Comparison of ENCODE assay signal across 9 mouse cellular contexts in the genomic region with DNA sequence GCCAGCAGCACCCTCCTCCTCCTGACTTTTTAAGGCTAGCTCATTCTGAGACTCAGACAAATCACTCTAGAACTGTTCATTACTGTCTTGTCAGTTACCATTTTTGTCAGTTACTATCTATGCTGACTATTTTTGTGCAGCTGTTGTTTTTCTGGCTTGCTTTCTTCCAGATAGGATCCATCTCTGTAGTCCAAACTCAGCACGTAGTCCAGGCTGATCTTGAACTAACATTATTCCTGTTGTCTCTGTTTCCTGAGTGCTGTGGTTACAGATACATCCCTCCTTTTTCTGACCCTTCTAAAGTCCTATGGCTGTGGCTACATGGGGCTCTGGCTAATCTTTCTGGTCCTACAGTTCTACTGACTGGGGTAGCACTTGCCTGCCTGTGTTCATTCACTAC. TPM values are rescaled to one million over a fixed set of nuclear protein-coding genes. Genes with fewer than 3 reads are reported as not detected.
A peak's percentile ranks its signal among the peaks of the same experiment; 100 is the strongest.
DNase-seq lines count a peak whose midpoint lies in the region; ATAC-seq and TF ChIP-seq lines count a peak whose summit lies in the region.
"Had no signal": no experiment of that assay in that cellular context is flagged by ENCODE, and none has a peak within 500 bp of the region (broad histone marks: within the 10 kb centered on the region; RNA-seq: fewer than 3 reads in every experiment).

No protein-coding gene starts in this region.

- peaks cover 29% of the 10 kb centered on the region for H3K79me2 ChIP-seq in macrophage (ENCODE audit: inconsistent target)

- H3K9ac ChIP-seq in heart, embryonic 13.5 days: peak overlapping the region; percentile 99

- H3K27me3 ChIP-seq in heart, embryonic 13.5 days (replicated peaks): peaks cover 36% of the 10 kb centered on the region
- H3K27me3 ChIP-seq in G1E (ENCODE audit: insufficient read depth, low read length): peaks cover 10% of the 10 kb centered on the region; the same call in 1 of the 2 replicates
- peaks cover 37% of the 10 kb centered on the region for H3K27me3 ChIP-seq in hindbrain, embryonic 10.5 days (ENCODE audit: insufficient read depth, poor library complexity, severe bottlenecking)

- DNase-seq in heart, postnatal 14 days: no peak
- DNase-seq in G1E (ENCODE audit: low spot score): no peak
- no peak for DNase-seq in hindbrain, embryonic 10.5 days (ENCODE audit: low spot score)
- DNase-seq in natural killer cell, adult 2 months (ENCODE audit: low spot score in 2 of 2): no peak
- DNase-seq in frontal cortex, postnatal 36 days (ENCODE audit: low spot score in 2 of 2): no peak
- DNase-seq: thymus, adult 18-20 months had no signal

- peak overlapping the region; percentile 93 for H3K4me2 ChIP-seq in heart, embryonic 13.5 days

- H3K27ac ChIP-seq in heart, embryonic 13.5 days (replicated peaks): peak overlapping the region; percentile 100
- peak overlapping the region; percentile 100 for H3K27ac ChIP-seq in hindbrain, embryonic 10.5 days
- H3K27ac ChIP-seq in macrophage: peak overlapping the region; percentile 93

- TF ChIP-seq CTCF in G1E (IDR thresholded peaks at IDR 0.05; ENCODE audit: low read depth, low read length): no peak

- intact Hi-C loops in heart, postnatal 14 days (cut with DNase I): no loop called here

- 56% methylated on average over 1 of the region's 1 CpGs for WGBS in heart, embryonic 13.5 days
- 91% methylated on average over 1 of the region's 1 CpGs for WGBS in hindbrain, embryonic 10.5 days
- 100% methylated on average over 1 of the region's 1 CpGs for WGBS in macrophage (ENCODE audit: missing documents)

- no peak for ATAC-seq in heart, embryonic 13.5 days (ENCODE audit: extremely low read depth, insufficient number of reproducible peaks, low FRiP score, low TSS enrichment)
- no peak for ATAC-seq in G1E (ENCODE audit: extremely low read depth, insufficient number of reproducible peaks, low FRiP score, poor library complexity, severe bottlenecking)
- ATAC-seq in erythroid progenitor cell, adult 5-6 weeks (replicated peaks; ENCODE audit: low FRiP score, poor library complexity, severe bottlenecking): no peak

- peaks cover 43% of the 10 kb centered on the region for H3K4me1 ChIP-seq in heart, embryonic 13.5 days
- H3K4me1 ChIP-seq in G1E (ENCODE audit: insufficient read depth, low read depth, low read length): peaks cover 54% of the 10 kb centered on the region
- peaks cover 50% of the 10 kb centered on the region for H3K4me1 ChIP-seq in hindbrain, embryonic 10.5 days (replicated peaks)

- H3K36me3 ChIP-seq in heart, embryonic 13.5 days: peaks cover 24% of the 10 kb centered on the region
- peaks cover 48% of the 10 kb centered on the region for H3K36me3 ChIP-seq in G1E (replicated peaks)
- peaks cover 22% of the 10 kb centered on the region for H3K36me3 ChIP-seq in hindbrain, embryonic 10.5 days
- H3K36me3 ChIP-seq in macrophage (ENCODE audit: inconsistent target): peaks cover 11% of the 10 kb centered on the region; the same call in 1 of the 2 replicates

- H3K9me3 ChIP-seq in heart, embryonic 13.5 days: peaks cover 9% of the 10 kb centered on the region; the same call in 1 of the 2 replicates
- H3K9me3 ChIP-seq in G1E (replicated peaks): peaks cover 15% of the 10 kb centered on the region
- peaks cover 12% of the 10 kb centered on the region for H3K9me3 ChIP-seq in hindbrain, embryonic 10.5 days

- H3K4me3 ChIP-seq in heart, embryonic 13.5 days: peak overlapping the region; percentile 87
- H3K4me3 ChIP-seq in G1E (ENCODE audit: low read depth, low read length) (peak overlapping the region; percentile 85), macrophage (ENCODE audit: inconsistent target) (peak overlapping the region; percentile 55; the same call in 1 of the 2 replicates)
- peak overlapping the region; percentile 79 for H3K4me3 ChIP-seq in hindbrain, embryonic 10.5 days

RNA-seq across cellular contexts. Expression of a gene that starts 1.1 kb away (rescaled TPM):
- polyA plus RNA-seq in heart, embryonic 13.5 days (2015; fragmentation: Nextera tagmentation; extraction: Ambion mirVana): 82.3 and 93.6 TPM in 2 replicates
- 100 to 1,000 TPM; 179 TPM for total RNA-seq in heart, postnatal 14 days (2021)
- 250 and 290 TPM in 2 replicates for total RNA-seq in G1E (2014; fragmentation: Nextera tagmentation)
- total RNA-seq in G1E (2017): 151 and 162 TPM in 2 replicates
- polyA plus RNA-seq in G1E (2012): 150 and 170 TPM in 2 replicates
- 126 and 157 TPM in 2 replicates for polyA plus RNA-seq in hindbrain, embryonic 10.5 days (2016; fragmentation: Nextera tagmentation; extraction: Ambion mirVana)
- total RNA-seq in macrophage (2018; cell fraction: chromatin; rRNA removed): 100 to 1,000 TPM in 11 of 26 experiments, 10 to 100 TPM in 15; 38.9 to 176 (median 83.5) TPM
- total RNA-seq in macrophage (2018; cell fraction: cytosol; rRNA removed): 100 to 1,000 TPM; 106 to 188 (median 131) TPM
- total RNA-seq in macrophage (2018; cell fraction: nucleus; rRNA removed): 100 to 1,000 TPM in 11 of 26 experiments, 10 to 100 TPM in 15; 40.5 to 157 (median 90.5) TPM
- 132 to 209 TPM (median 195 TPM) in 3 replicates for polyA plus RNA-seq in macrophage (2018)
- 70.0 and 96.9 TPM in 2 replicates for total RNA-seq in erythroid progenitor cell, adult 5-6 weeks (2015; ENCODE audit: low replicate concordance)
- total RNA-seq in erythroid progenitor cell, adult 5-6 weeks (2017; ENCODE audit: low replicate concordance): 61.0 and 94.6 TPM in 2 replicates

RNA-seq across cellular contexts. Expression of a gene that starts 4.6 kb away (rescaled TPM):
- polyA plus RNA-seq in heart, embryonic 13.5 days (2015; fragmentation: Nextera tagmentation; extraction: Ambion mirVana): 126 and 138 TPM in 2 replicates
- total RNA-seq in heart, postnatal 14 days (2021): 100 to 1,000 TPM; 129 to 130 TPM
- total RNA-seq in G1E (2014; fragmentation: Nextera tagmentation): 148 and 163 TPM in 2 replicates
- total RNA-seq in G1E (2017): 178 and 188 TPM in 2 replicates
- 141 and 289 TPM in 2 replicates for polyA plus RNA-seq in G1E (2012)
- 113 and 144 TPM in 2 replicates for polyA plus RNA-seq in hindbrain, embryonic 10.5 days (2016; fragmentation: Nextera tagmentation; extraction: Ambion mirVana)
- 10 to 100 TPM; 40.0 to 77.2 (median 51.7) TPM for total RNA-seq in macrophage (2018; cell fraction: chromatin; rRNA removed)
- 100 to 1,000 TPM; 178 to 275 (median 205) TPM for total RNA-seq in macrophage (2018; cell fraction: cytosol; rRNA removed)
- 100 to 1,000 TPM in 4 of 26 experiments, 10 to 100 TPM in 22; 62.8 to 112 (median 86.2) TPM for total RNA-seq in macrophage (2018; cell fraction: nucleus; rRNA removed)
- polyA plus RNA-seq in macrophage (2018): 186 to 358 TPM (median 214 TPM) in 3 replicates
- 116 and 138 TPM in 2 replicates for total RNA-seq in erythroid progenitor cell, adult 5-6 weeks (2015; ENCODE audit: low replicate concordance)
- 125 and 153 TPM in 2 replicates for total RNA-seq in erythroid progenitor cell, adult 5-6 weeks (2017; ENCODE audit: low replicate concordance)

RNA-seq across cellular contexts. Expression of a gene that starts 15.4 kb away (rescaled TPM):
- polyA plus RNA-seq in heart, embryonic 13.5 days (2015; fragmentation: Nextera tagmentation; extraction: Ambion mirVana): 1.7 and 1.9 TPM in 2 replicates
- total RNA-seq in heart, postnatal 14 days (2021): 1 to 10 TPM in 1 of 2 experiments, under 1 TPM in 1; 0.73 to 1.0 TPM
- not detected in 2 replicates for total RNA-seq in G1E (2014; fragmentation: Nextera tagmentation)
- total RNA-seq in G1E (2017): 0.17 and 0.22 TPM in 2 replicates
- polyA plus RNA-seq in G1E (2012): 0.07 and 0.11 TPM in 2 replicates
- 2.8 and 4.4 TPM in 2 replicates for polyA plus RNA-seq in hindbrain, embryonic 10.5 days (2016; fragmentation: Nextera tagmentation; extraction: Ambion mirVana)
- 1 to 10 TPM in 16 of 26 experiments, under 1 TPM in 9, not detected in 1; 0.18 to 7.0 (median 1.9) TPM for total RNA-seq in macrophage (2018; cell fraction: chromatin; rRNA removed)
- total RNA-seq in macrophage (2018; cell fraction: cytosol; rRNA removed): under 1 TPM; 0.08 to 0.71 (median 0.26) TPM
- 1 to 10 TPM in 14 of 26 experiments, under 1 TPM in 11, not detected in 1; 0.21 to 7.7 (median 1.3) TPM for total RNA-seq in macrophage (2018; cell fraction: nucleus; rRNA removed)
- polyA plus RNA-seq in macrophage (2018): 0.28 to 0.98 TPM (median 0.39 TPM) in 3 replicates
- not detected in 2 replicates for total RNA-seq in erythroid progenitor cell, adult 5-6 weeks (2015; ENCODE audit: low replicate concordance)
- total RNA-seq in erythroid progenitor cell, adult 5-6 weeks (2017; ENCODE audit: low replicate concordance): not detected in 2 replicates

RNA-seq across cellular contexts. Expression of a gene that starts 29.3 kb away (rescaled TPM):
- polyA plus RNA-seq in heart, embryonic 13.5 days (2015; fragmentation: Nextera tagmentation; extraction: Ambion mirVana): 15.1 and 16.9 TPM in 2 replicates
- 1 to 10 TPM; 8.4 to 9.2 TPM for total RNA-seq in heart, postnatal 14 days (2021)
- total RNA-seq in G1E (2014; fragmentation: Nextera tagmentation) (9.6 and 12.6 TPM in 2 replicates), G1E (2017) (8.7 and 9.0 TPM in 2 replicates)
- polyA plus RNA-seq in G1E (2012) (99.1 and 126 TPM in 2 replicates), macrophage (2018) (7.4 to 11.7 TPM (median 11.4 TPM) in 3 replicates)
- polyA plus RNA-seq in hindbrain, embryonic 10.5 days (2016; fragmentation: Nextera tagmentation; extraction: Ambion mirVana): 31.3 and 34.4 TPM in 2 replicates
- total RNA-seq in macrophage (2018; cell fraction: chromatin; rRNA removed): 10 to 100 TPM in 3 of 26 experiments, 1 to 10 TPM in 21, under 1 TPM in 2; 0.43 to 13.6 (median 4.0) TPM
- total RNA-seq in macrophage (2018; cell fraction: cytosol; rRNA removed): 10 to 100 TPM in 14 of 26 experiments, 1 to 10 TPM in 12; 2.3 to 14.9 (median 10.7) TPM
- 10 to 100 TPM in 7 of 26 experiments, 1 to 10 TPM in 19; 1.3 to 16.1 (median 5.9) TPM for total RNA-seq in macrophage (2018; cell fraction: nucleus; rRNA removed)
- 4.0 and 10.1 TPM in 2 replicates for total RNA-seq in erythroid progenitor cell, adult 5-6 weeks (2015; ENCODE audit: low replicate concordance)
- total RNA-seq in erythroid progenitor cell, adult 5-6 weeks (2017; ENCODE audit: low replicate concordance): 6.7 and 7.6 TPM in 2 replicates

RNA-seq across cellular contexts. Expression of a gene that starts 40.3 kb away (rescaled TPM):
- 155 and 165 TPM in 2 replicates for polyA plus RNA-seq in heart, embryonic 13.5 days (2015; fragmentation: Nextera tagmentation; extraction: Ambion mirVana)
- total RNA-seq in heart, postnatal 14 days (2021): 100 to 1,000 TPM; 115 TPM
- total RNA-seq in G1E (2014; fragmentation: Nextera tagmentation) (324 and 384 TPM in 2 replicates), G1E (2017) (506 and 524 TPM in 2 replicates)
- polyA plus RNA-seq in G1E (2012) (193 and 221 TPM in 2 replicates), macrophage (2018) (64.2 to 120 TPM (median 85.7 TPM) in 3 replicates)
- polyA plus RNA-seq in hindbrain, embryonic 10.5 days (2016; fragmentation: Nextera tagmentation; extraction: Ambion mirVana): 373 and 399 TPM in 2 replicates
- 100 to 1,000 TPM in 14 of 26 experiments, 10 to 100 TPM in 12; 31.4 to 187 (median 105) TPM for total RNA-seq in macrophage (2018; cell fraction: chromatin; rRNA removed)
- total RNA-seq in macrophage (2018; cell fraction: cytosol; rRNA removed): 100 to 1,000 TPM in 5 of 26 experiments, 10 to 100 TPM in 21; 51.8 to 113 (median 87.9) TPM
- 100 to 1,000 TPM in 7 of 26 experiments, 10 to 100 TPM in 19; 44.5 to 211 (median 78.7) TPM for total RNA-seq in macrophage (2018; cell fraction: nucleus; rRNA removed)
- 194 and 220 TPM in 2 replicates for total RNA-seq in erythroid progenitor cell, adult 5-6 weeks (2015; ENCODE audit: low replicate concordance)
- total RNA-seq in erythroid progenitor cell, adult 5-6 weeks (2017; ENCODE audit: low replicate concordance): 137 and 141 TPM in 2 replicates
